Mouse (Mus musculus) ES-Bruce4 (cell line): ENCODE results near the gene Itgb3bp.

Experiments
- CTCF ChIP-seq: IDR thresholded peaks from one replicate; pipeline ENCODE4 v1.8.1; 2011; ENCODE audit warnings: low read depth, low read length
- EP300 ChIP-seq: IDR thresholded peaks from 2 replicates; pipeline ENCODE4 v1.6.1; 2011; ENCODE audit warnings: low read depth, low read length; ENCODE audit not compliant: insufficient read depth
- POLR2A ChIP-seq: IDR thresholded peaks from one replicate; pipeline ENCODE4 v1.8.1; 2011; ENCODE audit warnings: low read length; ENCODE audit not compliant: insufficient read depth

DNA sequence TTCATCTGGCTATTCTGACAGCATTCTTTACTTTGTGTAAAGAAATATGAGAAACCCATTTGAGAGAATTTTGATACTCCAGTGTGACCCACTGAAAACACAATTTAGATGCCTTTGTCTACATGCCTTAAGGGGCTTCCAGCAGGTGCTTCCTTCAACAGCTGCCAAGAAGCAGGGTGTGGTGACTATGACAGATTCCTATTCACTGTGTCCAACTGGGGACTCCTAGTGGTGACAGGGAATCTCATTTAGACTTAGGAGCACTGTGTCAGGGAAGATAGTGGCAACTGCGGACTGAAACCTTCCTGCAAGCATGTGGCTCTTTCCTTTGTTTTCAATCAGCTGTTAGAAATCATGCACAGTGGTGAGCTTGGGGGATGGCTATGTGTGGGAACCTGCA lies 162.9 kb downstream of the Itgb3bp start:
- TF ChIP-seq POLR2A (no peak), CTCF (peak; percentile 14), EP300 (no peak)
